Mouse (Mus musculus): ENCODE measurements around the gene Slc15a5.

Slc15a5 gene

DNA sequence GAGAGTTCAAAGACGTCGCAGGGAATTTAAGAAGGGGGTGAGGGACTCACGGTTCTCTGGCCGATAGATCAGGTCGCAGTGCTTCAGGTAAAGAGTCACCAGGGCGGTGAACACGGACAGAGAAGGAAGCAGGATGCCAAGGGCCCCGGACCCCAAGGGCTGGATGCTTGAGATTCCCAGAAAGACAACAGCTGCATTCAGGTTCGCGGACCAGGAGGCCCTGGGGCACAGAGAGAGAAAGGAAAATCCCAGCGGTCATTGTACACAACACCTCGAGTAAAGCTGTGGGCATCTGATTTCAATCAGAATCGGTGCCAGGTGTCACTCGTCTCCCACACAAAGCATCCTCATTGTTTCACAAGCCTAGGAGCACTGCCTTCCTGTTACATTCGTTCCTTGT is 24.1 kb downstream of the Slc15a5 start:
- DNase-seq (ENCODE audit: low spot score in 2 of 2) = no peak

DNA sequence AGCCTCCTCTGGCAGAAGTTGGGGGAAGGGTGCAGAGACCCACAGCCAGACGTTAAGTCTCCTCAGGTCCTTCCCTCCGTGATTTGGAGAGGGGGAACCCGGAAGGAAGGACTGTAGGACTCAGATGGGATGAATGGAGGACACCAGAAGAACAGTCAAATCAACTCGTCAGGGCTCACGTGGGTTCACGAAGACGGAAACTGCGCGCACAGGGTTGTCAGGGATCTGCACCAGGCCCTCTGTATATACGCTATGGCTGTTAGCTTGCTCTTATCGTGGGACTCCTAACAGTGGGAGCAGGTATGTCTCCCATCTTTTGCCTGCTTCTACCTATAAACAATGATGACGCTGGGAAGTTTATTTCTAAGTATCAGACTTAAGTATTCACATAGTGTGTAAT is 24.8 kb downstream of the Slc15a5 start:
- DNase-seq (ENCODE audit: low spot score in 2 of 2) = no peak

DNA sequence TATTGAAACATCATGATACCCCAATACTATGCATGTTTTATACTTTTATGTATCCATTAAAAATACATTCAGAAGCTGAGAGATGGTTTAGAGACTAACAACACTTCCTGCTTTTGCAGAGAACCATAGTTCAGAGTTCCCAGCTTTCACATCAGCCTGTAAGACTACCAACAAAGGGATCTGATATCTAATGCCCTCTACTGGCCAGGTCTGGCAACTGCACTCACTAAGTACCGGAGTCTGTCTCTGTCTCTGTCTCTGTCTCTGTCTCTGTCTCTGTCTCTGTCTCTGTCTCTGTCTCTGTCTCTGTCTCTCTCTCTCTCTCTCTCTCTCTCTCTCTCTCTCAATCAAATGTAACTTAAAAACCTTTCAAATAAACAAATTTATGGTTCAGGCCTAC is 25.6 kb downstream of the Slc15a5 start:
- DNase-seq (ENCODE audit: low spot score in 2 of 2) = peak in 1 of 2 experiments; percentile 15

- no peak for DNase-seq (ENCODE audit: low spot score in 2 of 2)
These were observed 26.0 kb downstream of the Slc15a5 start for GRCm38 (mm10) chr6:138053686-138054085.

DNA sequence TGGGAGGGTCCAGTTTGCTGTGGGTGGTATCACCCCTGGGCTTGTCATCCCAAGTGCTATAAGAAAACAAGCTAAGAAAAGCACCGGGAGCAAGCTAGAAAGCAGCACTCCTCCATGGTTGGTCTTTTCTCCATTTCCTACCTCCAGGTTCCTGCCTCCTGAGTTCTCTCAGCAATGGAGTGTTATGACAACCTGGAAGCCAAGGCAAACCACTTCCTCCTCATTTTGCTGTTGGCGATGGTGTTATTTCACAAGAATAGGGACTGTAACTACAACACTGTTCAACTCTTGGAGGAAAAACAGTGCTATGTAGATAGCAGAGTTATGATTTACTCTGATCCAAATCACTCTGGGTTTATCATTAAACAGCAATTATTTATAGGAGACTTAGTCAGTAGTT is 34.4 kb downstream of the Slc15a5 start:
- no peak for DNase-seq (ENCODE audit: low spot score in 2 of 2)

- DNase-seq (ENCODE audit: low spot score in 2 of 2) = no peak
These were observed 36.8 kb downstream of the Slc15a5 start for GRCm38 (mm10) chr6:138042891-138043290.

DNA sequence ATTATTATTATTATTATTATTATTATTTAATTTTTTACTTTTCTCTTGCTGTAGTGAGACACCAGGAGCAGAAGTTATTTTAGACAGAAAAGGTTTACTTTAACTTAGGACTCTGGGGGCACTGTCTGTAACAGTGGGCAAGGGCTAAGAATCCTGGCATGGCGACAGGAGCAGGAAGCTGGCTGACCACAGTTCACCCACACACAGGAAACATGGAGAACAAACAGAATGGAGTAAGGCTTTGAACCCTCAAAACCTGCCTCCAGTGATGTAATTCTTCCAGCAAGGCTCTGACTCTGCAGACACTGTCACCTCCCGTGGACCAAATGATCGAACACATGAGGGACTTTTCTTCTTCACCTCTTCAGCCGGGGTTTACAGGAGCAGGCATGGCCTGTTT is 37.9 kb downstream of the Slc15a5 start:
- DNase-seq (ENCODE audit: low spot score in 2 of 2) = no peak

DNA sequence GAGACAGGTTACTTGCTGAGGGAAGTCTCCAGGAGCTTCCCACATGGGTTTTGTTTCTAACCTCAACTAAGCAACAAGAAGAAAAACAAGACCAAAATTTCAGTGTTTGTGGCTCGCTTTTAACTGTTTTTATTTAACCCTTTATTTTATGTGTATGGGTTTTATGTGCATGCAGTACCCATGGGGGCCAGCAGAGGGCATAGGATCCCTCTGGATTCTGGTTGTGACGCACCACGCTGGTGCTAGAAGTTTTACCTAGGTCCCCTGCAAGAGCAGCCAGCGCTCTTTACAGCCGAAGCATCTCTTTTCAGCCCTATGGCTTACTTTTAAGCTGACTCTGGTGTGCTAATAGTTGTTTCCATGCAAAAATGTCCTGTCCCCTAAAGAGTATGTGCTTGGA is 42.1 kb downstream of the Slc15a5 start:
- DNase-seq (ENCODE audit: low spot score in 2 of 2) = no peak

DNA sequence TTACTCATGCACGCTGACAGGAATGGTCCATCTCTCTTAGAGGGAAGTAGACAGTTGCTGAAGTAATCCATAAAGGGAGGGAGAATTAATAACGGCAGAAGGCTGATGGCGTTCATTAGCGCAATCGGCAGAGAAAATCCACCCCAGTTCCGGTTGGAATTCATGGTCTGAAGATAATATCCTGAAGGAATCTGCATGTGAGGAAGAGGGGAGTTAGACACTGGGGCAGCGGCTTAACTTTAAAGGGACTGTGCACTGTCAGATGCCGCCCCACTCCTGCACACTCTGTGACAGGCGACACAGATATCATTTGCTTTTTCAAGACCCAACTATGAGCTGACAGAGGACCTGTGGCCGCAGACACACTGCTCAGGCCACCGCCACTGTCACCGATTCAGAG is 42.8 kb downstream of the Slc15a5 start:
- no peak for DNase-seq (ENCODE audit: low spot score in 2 of 2)

GRCm38 (mm10) chr6:138016898-138017297 is 62.8 kb downstream of the Slc15a5 start:
- no peak for DNase-seq (ENCODE audit: low spot score in 2 of 2)

- DNase-seq (ENCODE audit: low spot score in 2 of 2) = peak in 1 of 2 experiments; percentile 28
These were observed 64.6 kb downstream of the Slc15a5 start for GRCm38 (mm10) chr6:138014976-138015674.

- no peak for DNase-seq (ENCODE audit: low spot score in 2 of 2)
These were observed 67.8 kb downstream of the Slc15a5 start for GRCm38 (mm10) chr6:138011955-138012354.

- DNase-seq (ENCODE audit: low spot score in 2 of 2) = no peak
These were observed 72.0 kb downstream of the Slc15a5 start for GRCm38 (mm10) chr6:138007705-138008104.

DNA sequence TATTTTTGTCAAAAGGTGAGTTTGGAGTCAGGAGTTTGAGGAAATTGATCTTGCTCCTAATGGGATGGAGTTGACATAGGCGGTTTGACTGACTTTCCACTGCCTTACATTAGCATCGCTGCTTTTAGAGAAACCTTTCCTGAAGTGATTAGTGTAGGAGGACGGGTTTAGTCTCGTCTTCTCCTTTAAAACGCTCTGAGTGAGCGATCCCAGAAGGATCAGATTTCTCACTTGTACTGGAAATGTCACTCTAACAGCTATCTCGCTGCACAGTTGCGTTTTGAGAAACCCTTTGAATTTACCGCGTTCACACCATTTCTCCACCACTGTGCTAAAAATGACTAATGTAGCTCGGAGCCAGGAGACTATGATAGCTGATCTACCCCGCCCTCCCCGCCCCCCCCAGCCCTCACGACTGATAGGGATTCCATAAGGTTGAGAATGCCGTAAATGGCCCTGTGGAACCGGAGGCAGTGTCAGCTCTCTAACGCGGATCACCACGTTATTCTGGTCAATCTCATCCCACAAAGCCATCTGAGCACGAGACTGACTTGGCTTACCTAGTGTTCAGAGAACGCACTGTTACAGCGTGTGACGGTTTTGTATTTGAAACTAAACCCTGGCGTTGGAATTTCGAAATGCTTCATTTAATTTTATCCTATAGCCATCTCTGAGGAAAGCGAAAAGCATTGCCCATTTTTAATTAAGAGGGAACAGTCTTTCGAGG is 73.0 kb downstream of the Slc15a5 start:
- no peak for DNase-seq (ENCODE audit: low spot score in 2 of 2)

DNA sequence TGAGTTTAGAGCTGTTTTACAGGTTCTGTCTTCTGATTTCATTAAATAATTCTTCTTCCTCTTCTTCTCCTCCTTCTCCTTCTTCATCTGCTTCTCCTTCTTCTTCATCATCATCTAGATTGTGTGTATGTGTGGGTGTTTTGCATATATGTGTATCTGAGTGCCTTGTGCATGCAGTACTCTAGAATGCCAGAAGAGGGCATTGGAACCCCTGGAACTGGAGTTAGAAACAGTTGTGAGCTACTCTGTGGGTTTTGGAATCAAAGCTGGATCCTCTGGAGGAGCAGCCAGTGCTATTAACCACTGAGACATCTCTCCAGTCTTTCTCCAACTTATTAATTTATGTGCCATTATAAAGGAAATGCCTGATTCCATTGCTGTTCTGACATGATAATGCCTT is 89.9 kb downstream of the Slc15a5 start:
- DNase-seq (ENCODE audit: low spot score in 2 of 2) = no peak

GRCm38 (mm10) chr6:137985169-137985568 is 94.5 kb downstream of the Slc15a5 start:
- no peak for DNase-seq (ENCODE audit: low spot score in 2 of 2)

GRCm38 (mm10) chr6:137982195-137982737 is 97.5 kb downstream of the Slc15a5 start:
- DNase-seq (ENCODE audit: low spot score in 2 of 2) = no peak

DNA sequence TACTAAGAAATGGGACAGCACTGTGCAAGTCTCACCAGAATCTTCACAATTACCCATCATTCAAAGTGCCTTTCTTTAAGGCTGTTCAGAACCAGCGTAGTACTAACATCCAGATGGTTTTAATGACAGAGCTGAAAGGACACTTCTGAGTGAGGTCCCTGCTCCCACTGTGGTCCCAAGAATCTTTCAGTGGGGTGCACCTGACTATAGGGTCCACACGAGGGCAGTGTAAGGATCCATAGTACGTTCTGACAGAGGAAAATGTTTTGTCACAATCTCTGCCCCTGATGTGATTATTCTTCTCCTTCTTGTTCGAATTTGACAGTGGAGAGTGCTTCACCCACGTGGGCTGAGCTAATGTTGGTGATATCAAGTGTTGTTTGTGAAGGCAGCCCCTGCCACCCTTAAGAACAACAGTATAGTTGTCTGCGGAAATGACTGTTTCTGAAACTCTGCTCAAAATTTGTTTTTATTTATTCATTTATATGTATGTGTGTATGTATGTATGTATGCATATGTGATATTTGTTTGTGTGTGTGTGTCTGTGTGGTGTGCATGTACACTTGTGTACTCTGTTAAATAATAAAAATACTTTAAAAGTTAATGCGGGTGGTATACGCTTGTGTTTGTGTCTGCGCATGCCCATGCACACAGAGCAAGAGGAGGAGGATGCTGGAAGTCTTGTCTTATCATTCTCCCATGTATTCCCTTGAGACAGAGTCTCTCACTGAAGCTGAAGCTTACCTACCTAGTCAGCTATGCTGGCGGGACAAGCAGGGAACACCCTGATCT is 98.6 kb downstream of the Slc15a5 start:
- DNase-seq (ENCODE audit: low spot score in 2 of 2) = no peak

DNA sequence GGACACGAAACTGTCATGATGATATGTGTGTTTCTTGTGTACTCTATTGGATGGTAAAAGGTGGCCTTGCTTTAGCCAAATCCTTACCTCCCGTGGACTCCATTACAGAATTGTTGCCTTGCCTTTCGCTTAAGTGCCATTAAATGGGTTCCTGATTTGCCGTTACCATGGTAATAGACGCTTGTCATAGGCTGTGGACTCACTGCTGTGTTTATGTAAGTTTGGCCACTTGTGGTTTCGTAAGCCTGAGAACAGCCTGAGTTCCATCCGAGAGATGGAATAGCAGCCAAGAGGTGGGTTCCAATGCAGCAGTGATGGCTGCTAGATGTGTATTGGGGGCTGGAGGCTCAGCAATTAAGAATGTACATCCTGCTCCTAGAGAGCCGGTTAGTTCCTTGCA is 99.3 kb downstream of the Slc15a5 start:
- no peak for DNase-seq (ENCODE audit: low spot score in 2 of 2)

GRCm38 (mm10) chr6:137979802-137980201 is 99.9 kb downstream of the Slc15a5 start:
- DNase-seq (ENCODE audit: low spot score in 2 of 2) = no peak

DNA sequence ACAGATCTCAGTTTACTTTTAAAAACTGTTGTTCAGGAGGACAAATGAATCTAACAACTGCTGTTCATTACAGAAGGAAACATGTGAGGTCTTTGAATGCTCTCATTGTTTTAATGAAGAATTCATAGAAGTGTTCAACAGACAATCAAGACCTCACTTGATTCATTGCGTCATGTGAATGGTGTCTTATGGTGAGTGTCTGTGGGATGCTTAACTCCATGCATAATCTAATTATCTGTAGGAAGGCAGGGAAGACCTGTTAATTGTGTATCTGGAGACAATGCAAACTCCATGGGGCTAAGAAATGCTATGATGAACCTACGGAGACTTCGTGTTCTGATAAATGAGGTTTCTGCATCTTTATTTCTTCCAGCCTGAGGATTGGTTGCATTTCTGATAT is 103.7 kb downstream of the Slc15a5 start:
- DNase-seq (ENCODE audit: low spot score in 2 of 2) = no peak

DNA sequence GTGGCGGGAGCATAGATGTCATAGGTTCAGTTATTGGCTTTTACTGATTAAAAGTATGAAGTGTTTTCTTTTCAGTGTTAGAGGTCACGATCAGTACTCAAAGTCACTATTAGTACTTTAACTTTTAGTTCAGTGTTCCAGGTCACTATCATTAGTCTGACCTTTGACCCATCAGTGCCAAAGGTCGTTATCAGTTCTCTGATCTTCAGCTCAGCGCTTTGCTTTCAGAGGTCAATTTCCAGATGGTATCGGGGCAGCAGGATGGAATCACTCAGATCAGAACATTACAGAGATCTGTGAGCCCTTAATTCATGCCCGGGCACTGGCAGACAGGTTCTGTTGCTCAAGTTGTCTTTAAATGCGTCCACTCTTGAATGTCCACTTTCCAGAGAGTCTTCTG is 116.0 kb downstream of the Slc15a5 start:
- DNase-seq (ENCODE audit: low spot score in 2 of 2) = no peak

Data from left cerebral cortex, adult 9 months (tissue).